Mouse (Mus musculus) erythroblast, embryonic 14.5 days (primary cell): ENCODE data around the gene Zfp672.

Experiments used
- GATA1 ChIP-seq: IDR thresholded peaks from 2 replicates; pipeline ENCODE4 v1.6.1; 2012; ENCODE audit warnings: low read length, inconsistent platforms, mixed read lengths
- TAL1 ChIP-seq: IDR thresholded peaks from 3 replicates; pipeline ENCODE4 v1.6.1; 2012; ENCODE audit warnings: low read length, inconsistent platforms, mixed read lengths

DNA sequence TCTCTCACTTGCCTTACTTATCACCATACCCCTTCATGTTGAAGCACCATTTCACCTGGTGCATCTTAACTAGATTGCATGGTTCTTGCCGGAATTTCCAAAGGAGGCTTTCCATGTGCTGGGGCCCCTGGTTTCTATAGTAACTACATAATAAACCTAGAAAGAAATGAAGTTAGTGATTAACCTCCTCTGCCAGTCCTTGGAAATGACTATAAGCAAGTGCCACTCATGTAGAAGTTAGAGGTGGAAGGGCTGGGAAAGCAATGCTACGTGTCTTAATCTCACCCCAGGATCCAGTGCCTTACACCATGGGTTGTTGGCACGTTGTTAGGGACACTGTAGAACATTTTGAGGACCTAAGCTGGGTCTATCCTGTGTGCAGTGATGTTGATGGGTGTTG, 34.3 kb upstream of the Zfp672 start:
- TF ChIP-seq TAL1 (no peak), GATA1 (no peak)
